In the genomic region with DNA sequence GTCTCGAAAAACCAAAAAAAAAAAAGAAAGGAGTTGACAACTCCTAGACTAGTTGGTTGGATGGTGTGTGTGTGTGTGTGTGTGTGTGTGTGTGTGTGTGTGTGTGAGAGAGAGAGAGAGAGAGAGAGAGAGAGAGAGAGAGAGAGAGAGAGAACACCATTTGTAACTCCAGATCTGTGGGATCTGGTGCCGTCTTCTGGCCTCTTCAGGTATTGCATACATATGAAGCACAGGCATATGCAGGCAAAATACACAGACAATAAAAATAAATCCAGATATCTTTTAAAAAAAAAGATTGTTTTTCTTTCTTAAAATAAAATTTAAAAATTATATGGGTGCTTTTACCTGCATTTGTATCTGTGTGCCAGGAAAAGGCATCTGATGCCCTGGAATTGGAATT, we compare ENCODE assay signal across 7 mouse cellular contexts. TPM values are rescaled to one million over a fixed set of nuclear protein-coding genes. Genes with fewer than 3 reads are reported as not detected.
DNase-seq lines count a peak whose midpoint lies in the region; ATAC-seq and TF ChIP-seq lines count a peak whose summit lies in the region.

No protein-coding gene starts in this region.

- no peak overlapping the region for H3K4me3 ChIP-seq in kidney, adult 2 months (ENCODE audit: insufficient read depth, low read depth, low read length)
- no peak overlapping the region for H3K4me3 ChIP-seq in kidney, embryonic 16.5 days (ENCODE audit: low read length)
- no peak overlapping the region for H3K4me3 ChIP-seq in MEL (ENCODE audit: control insufficient read depth in 1 of 2, insufficient read depth in 1 of 2, low read depth in 2 of 2, low read length in 2 of 2)
- H3K4me3 ChIP-seq in limb, embryonic 11.5 days (ENCODE audit: low read depth, low read length): no peak overlapping the region

- DNase-seq in kidney, adult 2 months: peak; percentile 50
- DNase-seq in CD4-positive helper T cell, adult 2 months (ENCODE audit: low read depth, low spot score): peak; percentile 56
- peak; percentile 80 for DNase-seq in MEL (ENCODE audit: low read depth, low spot score)
- DNase-seq in limb, embryonic 11.5 days (ENCODE audit: low spot score): peak; percentile 32
- DNase-seq in thymus, postnatal 25 days: peak; percentile 39
- DNase-seq in ovary, postnatal 36 days (ENCODE audit: low spot score): no peak

- no peaks in the 10 kb centered on the region for H3K79me2 ChIP-seq in MEL (ENCODE audit: control insufficient read depth, insufficient read depth, low read length, poor library complexity)

- no peak for TF ChIP-seq CTCF in kidney, adult 2 months (conservative IDR thresholded peaks at IDR 0.05; ENCODE audit: insufficient read depth, insufficient read length, low read depth, low read length)
- TF ChIP-seq CTCF in MEL (IDR thresholded peaks at IDR 0.05 in 2 of 3, conservative IDR thresholded peaks at IDR 0.05 in 1 of 3; ENCODE audit: control insufficient read depth in 1 of 3, insufficient read depth in 1 of 3, low read depth in 2 of 3, low read length in 3 of 3, poor library complexity in 1 of 3, severe bottlenecking in 1 of 3): peak; percentile 36 to 58 (median 58)

- no peaks in the 10 kb centered on the region for H3K36me3 ChIP-seq in kidney, adult 2 months (ENCODE audit: control insufficient read depth, insufficient read depth, low read length)
- H3K36me3 ChIP-seq in kidney, embryonic 16.5 days (ENCODE audit: insufficient read depth, low read length): no peaks in the 10 kb centered on the region
- H3K36me3 ChIP-seq in MEL (ENCODE audit: control insufficient read depth in 1 of 2, insufficient read depth in 2 of 2, low read length in 2 of 2): no peaks in the 10 kb centered on the region
- no peaks in the 10 kb centered on the region for H3K36me3 ChIP-seq in limb, embryonic 11.5 days (ENCODE audit: control insufficient read depth, insufficient read depth, low read length)

- peak; percentile 65 for TF ChIP-seq RAD21 in MEL (IDR thresholded peaks at IDR 0.05; ENCODE audit: low read depth, low read length)

- no peak overlapping the region for H3K4me2 ChIP-seq in kidney, embryonic 16.5 days (replicated peaks; ENCODE audit: low read depth, low read length)
- no peak overlapping the region for H3K4me2 ChIP-seq in limb, embryonic 11.5 days (ENCODE audit: low read depth, severe bottlenecking)

- H3K27me3 ChIP-seq in kidney, adult 2 months (replicated peaks; ENCODE audit: control insufficient read depth, insufficient read depth, low read length): no peaks in the 10 kb centered on the region
- H3K27me3 ChIP-seq in kidney, embryonic 16.5 days (ENCODE audit: insufficient read depth, low read length): no peaks in the 10 kb centered on the region
- H3K27me3 ChIP-seq in MEL (ENCODE audit: control insufficient read depth in 1 of 2, insufficient read depth in 2 of 2, low read length in 2 of 2): no peaks in the 10 kb centered on the region
- no peaks in the 10 kb centered on the region for H3K27me3 ChIP-seq in limb, embryonic 11.5 days (ENCODE audit: control insufficient read depth, insufficient read depth, low read length)

- no peak overlapping the region for H3K9ac ChIP-seq in kidney, embryonic 16.5 days (replicated peaks; ENCODE audit: low read length)
- H3K9ac ChIP-seq in MEL (ENCODE audit: control insufficient read depth, low read depth, low read length, poor library complexity, severe bottlenecking): no peak overlapping the region
- no peak overlapping the region for H3K9ac ChIP-seq in limb, embryonic 11.5 days (ENCODE audit: low read length)

- WGBS in kidney, adult 2 months: 58% methylated on average over 2 of the region's 2 CpGs
- WGBS in kidney, embryonic 16.5 days: 56% methylated on average over 2 of the region's 2 CpGs
- 54% methylated on average over 2 of the region's 2 CpGs for WGBS in limb, embryonic 11.5 days

- no peak overlapping the region for H3K27ac ChIP-seq in kidney, adult 2 months (ENCODE audit: insufficient read depth, low read depth, low read length)
- H3K27ac ChIP-seq in kidney, embryonic 16.5 days (ENCODE audit: low read length): no peak overlapping the region
- H3K27ac ChIP-seq in MEL (ENCODE audit: control insufficient read depth, low read depth, low read length): no peak overlapping the region
- no peak overlapping the region for H3K27ac ChIP-seq in limb, embryonic 11.5 days (replicated peaks; ENCODE audit: low read depth, low read length)

- ATAC-seq in kidney, embryonic 16.5 days (ENCODE audit: low FRiP score, low TSS enrichment): no peak
- no peak for ATAC-seq in limb, embryonic 11.5 days (ENCODE audit: insufficient number of reproducible peaks, low FRiP score, low TSS enrichment, low read depth)

- H3K9me3 ChIP-seq in kidney, embryonic 16.5 days (ENCODE audit: low read length): no peaks in the 10 kb centered on the region
- no peaks in the 10 kb centered on the region for H3K9me3 ChIP-seq in MEL (replicated peaks; ENCODE audit: insufficient read depth, low read length)
- H3K9me3 ChIP-seq in limb, embryonic 11.5 days (ENCODE audit: control insufficient read depth, low read length): no peaks in the 10 kb centered on the region

- no peak for TF ChIP-seq POLR2A in kidney, adult 2 months (IDR thresholded peaks at IDR 0.05; ENCODE audit: low read depth, low read length)
- no peak for TF ChIP-seq POLR2A in MEL (IDR thresholded peaks at IDR 0.05; ENCODE audit: control insufficient read depth in 1 of 2, insufficient read depth in 1 of 2, low read depth in 1 of 2, low read length in 2 of 2, poor library complexity in 1 of 2)

- H3K4me1 ChIP-seq in kidney, adult 2 months (ENCODE audit: control insufficient read depth, insufficient read depth, low read length): no peaks in the 10 kb centered on the region
- H3K4me1 ChIP-seq in kidney, embryonic 16.5 days (ENCODE audit: insufficient read depth, low read length): no peaks in the 10 kb centered on the region
- no peaks in the 10 kb centered on the region for H3K4me1 ChIP-seq in MEL (ENCODE audit: control insufficient read depth in 1 of 2, insufficient read depth in 2 of 2, low read length in 2 of 2)
- H3K4me1 ChIP-seq in limb, embryonic 11.5 days (ENCODE audit: control insufficient read depth, insufficient read depth, low read length): no peaks in the 10 kb centered on the region

- TF ChIP-seq EP300 in MEL (IDR thresholded peaks at IDR 0.05; ENCODE audit: low read depth in 1 of 2, low read length in 2 of 2): no peak

TF ChIP-seq in MEL, 35 proteins besides CTCF, POLR2A, EP300 and RAD21:
- TF ChIP-seq TAL1 (IDR thresholded peaks at IDR 0.05; ENCODE audit: low read length) (no peak), MAZ (IDR thresholded peaks at IDR 0.05; ENCODE audit: low read depth, low read length) (no peak), HCFC1 (IDR thresholded peaks at IDR 0.05; ENCODE audit: low read depth, low read length) (no peak), ZC3H11A (IDR thresholded peaks at IDR 0.05; ENCODE audit: low read depth, low read length) (peak; percentile 65), ZNF384 (IDR thresholded peaks at IDR 0.05; ENCODE audit: low read depth, low read length) (no peak), ELF1 (IDR thresholded peaks at IDR 0.05; ENCODE audit: low read depth, low read length) (no peak), E2F4 (IDR thresholded peaks at IDR 0.05; ENCODE audit: borderline replicate concordance, low read depth, low read length) (no peak), JUND (IDR thresholded peaks at IDR 0.05; ENCODE audit: low read depth, low read length) (peak; percentile 95), MYC (IDR thresholded peaks at IDR 0.05; ENCODE audit: low read depth, low read length) (no peak), POLR2AphosphoS5 (IDR thresholded peaks at IDR 0.05; ENCODE audit: borderline replicate concordance, low read depth, low read length) (no peak), POLR2AphosphoS2 (IDR thresholded peaks at IDR 0.05; ENCODE audit: low read length) (no peak), SMC3 (IDR thresholded peaks at IDR 0.05; ENCODE audit: low read depth, low read length) (peak; percentile 60), MYB (IDR thresholded peaks at IDR 0.05; ENCODE audit: low read depth, low read length) (no peak), CHD1 (IDR thresholded peaks at IDR 0.05; ENCODE audit: low read depth, low read length) (no peak), SIN3A (IDR thresholded peaks at IDR 0.05; ENCODE audit: low read length) (peak; percentile 34; the same call in 1 of the 2 replicates)

RNA-seq across cellular contexts. Expression of gene Tmem38a, which starts 18.3 kb away (rescaled TPM):
- 34.0 and 40.8 TPM in 2 replicates for polyA plus RNA-seq in kidney, adult 2 months (2012; rRNA removed)
- polyA plus RNA-seq in kidney, embryonic 16.5 days (2015; fragmentation: Nextera tagmentation; extraction: Ambion mirVana): 25.2 and 26.3 TPM in 2 replicates
- total RNA-seq in MEL (2012; rRNA removed): 0.92 and 1.1 TPM in 2 replicates
- 1 to 10 TPM in 1 of 2 experiments, not detected in 1; 3.0 TPM for polyA plus RNA-seq in MEL (2012; ENCODE audit: insufficient read depth in 1 of 2, insufficient read length in 2 of 2, low read depth in 1 of 2, low replicate concordance in 2 of 2, missing spikeins in 1 of 2)
- 10.3 and 11.2 TPM in 2 replicates for polyA plus RNA-seq in limb, embryonic 11.5 days (2014; fragmentation: Nextera tagmentation; extraction: Ambion mirVana)

RNA-seq across cellular contexts. Expression of gene Smim7, which starts 19.3 kb away (rescaled TPM):
- 42.5 and 51.8 TPM in 2 replicates for polyA plus RNA-seq in kidney, adult 2 months (2012; rRNA removed)
- 114 and 116 TPM in 2 replicates for polyA plus RNA-seq in kidney, embryonic 16.5 days (2015; fragmentation: Nextera tagmentation; extraction: Ambion mirVana)
- total RNA-seq in MEL (2012; rRNA removed): 34.3 and 39.3 TPM in 2 replicates
- polyA plus RNA-seq in MEL (2012; ENCODE audit: insufficient read depth in 1 of 2, insufficient read length in 2 of 2, low read depth in 1 of 2, low replicate concordance in 2 of 2, missing spikeins in 1 of 2): 10 to 100 TPM in 1 of 2 experiments, not detected in 1; 43.6 TPM
- 107 and 110 TPM in 2 replicates for polyA plus RNA-seq in limb, embryonic 11.5 days (2014; fragmentation: Nextera tagmentation; extraction: Ambion mirVana)

RNA-seq across cellular contexts. Expression of gene Med26, which starts 42.1 kb away (rescaled TPM):
- 6.1 and 7.9 TPM in 2 replicates for polyA plus RNA-seq in kidney, adult 2 months (2012; rRNA removed)
- 18.7 and 18.9 TPM in 2 replicates for polyA plus RNA-seq in kidney, embryonic 16.5 days (2015; fragmentation: Nextera tagmentation; extraction: Ambion mirVana)
- 14.1 and 15.0 TPM in 2 replicates for total RNA-seq in MEL (2012; rRNA removed)
- 10 to 100 TPM in 1 of 2 experiments, not detected in 1; 28.3 TPM for polyA plus RNA-seq in MEL (2012; ENCODE audit: insufficient read depth in 1 of 2, insufficient read length in 2 of 2, low read depth in 1 of 2, low replicate concordance in 2 of 2, missing spikeins in 1 of 2)
- polyA plus RNA-seq in limb, embryonic 11.5 days (2014; fragmentation: Nextera tagmentation; extraction: Ambion mirVana): 14.8 and 16.3 TPM in 2 replicates

RNA-seq across cellular contexts. Expression of gene Nwd1, which starts 56.3 kb away (rescaled TPM):
- 0.03 and 0.08 TPM in 2 replicates for polyA plus RNA-seq in kidney, adult 2 months (2012; rRNA removed)
- polyA plus RNA-seq in kidney, embryonic 16.5 days (2015; fragmentation: Nextera tagmentation; extraction: Ambion mirVana): 0.09 and 0.10 TPM in 2 replicates
- total RNA-seq in MEL (2012; rRNA removed): 0.03 TPM in 1 of 2 replicates, not detected in the other
- polyA plus RNA-seq in MEL (2012; ENCODE audit: insufficient read depth in 1 of 2, insufficient read length in 2 of 2, low read depth in 1 of 2, low replicate concordance in 2 of 2, missing spikeins in 1 of 2): under 1 TPM in 1 of 2 experiments, not detected in 1; 0.03 TPM
- 0.03 TPM in 1 of 2 replicates, not detected in the other for polyA plus RNA-seq in limb, embryonic 11.5 days (2014; fragmentation: Nextera tagmentation; extraction: Ambion mirVana)
